Mouse (Mus musculus): Measurements from ENCODE around the gene Rps6ka2. TPM values are rescaled to one million over a fixed set of nuclear protein-coding genes. Genes with fewer than 3 reads are reported as not detected.

Rps6ka2 gene
- polyA plus RNA-seq, 1 experiment, result 28.2 TPM

- no peak for TF ChIP-seq MYOG (IDR thresholded peaks at IDR 0.05; ENCODE audit: control insufficient read depth, extremely low read depth, insufficient read length)
- TF ChIP-seq MYOD1 (IDR thresholded peaks at IDR 0.05; ENCODE audit: control insufficient read depth, insufficient read length, low read depth), result no peak
- no peak for TF ChIP-seq FOSL1 (IDR thresholded peaks at IDR 0.05; ENCODE audit: insufficient read depth, low read length, poor library complexity, severe bottlenecking)
- TF ChIP-seq CTCF (IDR thresholded peaks at IDR 0.05; ENCODE audit: control insufficient read depth, insufficient read depth, insufficient read length), result no peak
- no peak for TF ChIP-seq USF1 (IDR thresholded peaks at IDR 0.05; ENCODE audit: low read depth)
- TF ChIP-seq CEBPB (IDR thresholded peaks at IDR 0.05; ENCODE audit: low read depth), result no peak
- TF ChIP-seq MAX (IDR thresholded peaks at IDR 0.05), result no peak
- Histone ChIP-seq H3K4me3 (ENCODE audit: insufficient read depth, poor library complexity, severe bottlenecking) (no peak overlapping the region), H3K79me2 (ENCODE audit: control insufficient read depth, insufficient read depth) (no peaks in the 10 kb centered on the region), H3K36me3 (ENCODE audit: control insufficient read depth, insufficient read depth) (no peaks in the 10 kb centered on the region), H3K79me3 (ENCODE audit: low read depth) (no peaks in the 10 kb centered on the region), H3K27me3 (ENCODE audit: control insufficient read depth, insufficient read depth, insufficient read length) (peaks cover 7% of the 10 kb centered on the region), H3ac (ENCODE audit: control insufficient read depth, insufficient read length, low read depth) (no peak overlapping the region)
These were observed 29.3 kb upstream of the Rps6ka2 start for GRCm38 (mm10) chr17:7140399-7141174.

GRCm38 (mm10) chr17:7142367-7142766, 27.5 kb upstream of the Rps6ka2 start:
- Histone ChIP-seq H3K4me3 (ENCODE audit: insufficient read depth, poor library complexity, severe bottlenecking) (no peak overlapping the region), H3ac (ENCODE audit: control insufficient read depth, insufficient read length, low read depth) (no peak overlapping the region), H3K79me2 (ENCODE audit: control insufficient read depth, insufficient read depth) (no peaks in the 10 kb centered on the region), H3K79me3 (ENCODE audit: low read depth) (no peaks in the 10 kb centered on the region), H3K27me3 (ENCODE audit: control insufficient read depth, insufficient read depth, insufficient read length) (peaks cover 7% of the 10 kb centered on the region), H3K36me3 (ENCODE audit: control insufficient read depth, insufficient read depth) (no peaks in the 10 kb centered on the region)
- TF ChIP-seq CEBPB (IDR thresholded peaks at IDR 0.05; ENCODE audit: low read depth), result no peak
- TF ChIP-seq USF1 (IDR thresholded peaks at IDR 0.05; ENCODE audit: low read depth), result no peak
- TF ChIP-seq CTCF (IDR thresholded peaks at IDR 0.05; ENCODE audit: control insufficient read depth, insufficient read depth, insufficient read length), result no peak
- no peak for TF ChIP-seq MAX (IDR thresholded peaks at IDR 0.05)
- TF ChIP-seq MYOG (IDR thresholded peaks at IDR 0.05; ENCODE audit: control insufficient read depth, extremely low read depth, insufficient read length), result no peak
- no peak for TF ChIP-seq MYOD1 (IDR thresholded peaks at IDR 0.05; ENCODE audit: control insufficient read depth, insufficient read length, low read depth)
- no peak for TF ChIP-seq FOSL1 (IDR thresholded peaks at IDR 0.05; ENCODE audit: insufficient read depth, low read length, poor library complexity, severe bottlenecking)

DNA sequence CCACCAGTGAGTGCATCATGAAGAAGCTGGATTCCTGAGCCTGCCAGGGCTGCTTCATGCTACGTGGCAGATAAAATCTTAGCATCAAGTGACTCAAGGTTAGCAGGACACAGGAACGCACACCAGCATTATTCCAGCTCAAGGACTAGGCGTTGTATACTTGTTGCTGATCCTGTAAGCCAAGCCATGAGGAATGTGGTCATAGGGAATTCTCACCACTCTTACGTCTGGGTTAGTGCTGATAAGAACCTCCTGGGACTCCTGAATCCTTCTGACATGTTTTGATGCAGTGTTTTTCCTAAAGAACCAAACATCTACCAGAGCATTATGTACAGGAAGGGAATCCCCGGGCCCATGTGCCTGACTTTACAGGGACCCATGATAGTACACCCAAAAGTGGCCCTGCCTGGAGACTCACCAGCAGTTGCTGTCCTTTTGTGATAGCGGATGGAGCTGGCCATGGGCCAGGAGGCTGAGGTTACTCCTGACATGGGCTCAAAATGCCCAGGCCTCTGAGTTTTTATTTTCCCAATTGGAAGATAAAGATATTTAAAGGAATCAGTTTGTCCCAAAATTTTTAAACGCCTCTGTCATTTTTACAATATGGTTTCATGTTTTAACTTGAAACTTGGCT, 25.9 kb upstream of the Rps6ka2 start:
- peaks cover 9% of the 10 kb centered on the region for H3K27me3 ChIP-seq (ENCODE audit: control insufficient read depth, insufficient read depth, insufficient read length)
- no peak overlapping the region for H3K4me3 ChIP-seq (ENCODE audit: insufficient read depth, poor library complexity, severe bottlenecking)
- TF ChIP-seq MYOD1 (IDR thresholded peaks at IDR 0.05; ENCODE audit: control insufficient read depth, insufficient read length, low read depth) (no peak), USF1 (IDR thresholded peaks at IDR 0.05; ENCODE audit: low read depth) (no peak), FOSL1 (IDR thresholded peaks at IDR 0.05; ENCODE audit: insufficient read depth, low read length, poor library complexity, severe bottlenecking) (no peak), MAX (IDR thresholded peaks at IDR 0.05) (no peak), MYOG (IDR thresholded peaks at IDR 0.05; ENCODE audit: control insufficient read depth, extremely low read depth, insufficient read length) (no peak), CTCF (IDR thresholded peaks at IDR 0.05; ENCODE audit: control insufficient read depth, insufficient read depth, insufficient read length) (no peak), CEBPB (IDR thresholded peaks at IDR 0.05; ENCODE audit: low read depth) (no peak)
- no peaks in the 10 kb centered on the region for H3K79me2 ChIP-seq (ENCODE audit: control insufficient read depth, insufficient read depth)
- no peak overlapping the region for H3ac ChIP-seq (ENCODE audit: control insufficient read depth, insufficient read length, low read depth)
- no peaks in the 10 kb centered on the region for H3K36me3 ChIP-seq (ENCODE audit: control insufficient read depth, insufficient read depth)
- H3K79me3 ChIP-seq (ENCODE audit: low read depth), result no peaks in the 10 kb centered on the region

GRCm38 (mm10) chr17:7145373-7146058, 24.4 kb upstream of the Rps6ka2 start:
- TF ChIP-seq USF1 (IDR thresholded peaks at IDR 0.05; ENCODE audit: low read depth) (no peak), FOSL1 (IDR thresholded peaks at IDR 0.05; ENCODE audit: insufficient read depth, low read length, poor library complexity, severe bottlenecking) (no peak), MYOD1 (IDR thresholded peaks at IDR 0.05; ENCODE audit: control insufficient read depth, insufficient read length, low read depth) (no peak), CEBPB (IDR thresholded peaks at IDR 0.05; ENCODE audit: low read depth) (no peak), CTCF (IDR thresholded peaks at IDR 0.05; ENCODE audit: control insufficient read depth, insufficient read depth, insufficient read length) (no peak), MAX (IDR thresholded peaks at IDR 0.05) (no peak), MYOG (IDR thresholded peaks at IDR 0.05; ENCODE audit: control insufficient read depth, extremely low read depth, insufficient read length) (no peak)
- Histone ChIP-seq H3K4me3 (ENCODE audit: insufficient read depth, poor library complexity, severe bottlenecking) (no peak overlapping the region), H3K79me3 (ENCODE audit: low read depth) (no peaks in the 10 kb centered on the region)

GRCm38 (mm10) chr17:7146479-7146878, 23.4 kb upstream of the Rps6ka2 start:
- H3K79me2 ChIP-seq (ENCODE audit: control insufficient read depth, insufficient read depth), result no peaks in the 10 kb centered on the region
- H3K36me3 ChIP-seq (ENCODE audit: control insufficient read depth, insufficient read depth), result no peaks in the 10 kb centered on the region
- H3K79me3 ChIP-seq (ENCODE audit: low read depth), result no peaks in the 10 kb centered on the region
- H3K27me3 ChIP-seq (ENCODE audit: control insufficient read depth, insufficient read depth, insufficient read length), result peaks cover 10% of the 10 kb centered on the region
- no peak overlapping the region for H3K4me3 ChIP-seq (ENCODE audit: insufficient read depth, poor library complexity, severe bottlenecking)
- TF ChIP-seq FOSL1 (IDR thresholded peaks at IDR 0.05; ENCODE audit: insufficient read depth, low read length, poor library complexity, severe bottlenecking) (no peak), MYOD1 (IDR thresholded peaks at IDR 0.05; ENCODE audit: control insufficient read depth, insufficient read length, low read depth) (no peak), CEBPB (IDR thresholded peaks at IDR 0.05; ENCODE audit: low read depth) (no peak), MYOG (IDR thresholded peaks at IDR 0.05; ENCODE audit: control insufficient read depth, extremely low read depth, insufficient read length) (no peak), CTCF (IDR thresholded peaks at IDR 0.05; ENCODE audit: control insufficient read depth, insufficient read depth, insufficient read length) (no peak), USF1 (IDR thresholded peaks at IDR 0.05; ENCODE audit: low read depth) (no peak), MAX (IDR thresholded peaks at IDR 0.05) (no peak)
- no peak overlapping the region for H3ac ChIP-seq (ENCODE audit: control insufficient read depth, insufficient read length, low read depth)

More at GRCm38 (mm10) chr17:7145373-7146058, 24.4 kb upstream of the Rps6ka2 start:
- Histone ChIP-seq H3K36me3 (ENCODE audit: control insufficient read depth, insufficient read depth) (no peaks in the 10 kb centered on the region), H3K27me3 (ENCODE audit: control insufficient read depth, insufficient read depth, insufficient read length) (peaks cover 13% of the 10 kb centered on the region), H3ac (ENCODE audit: control insufficient read depth, insufficient read length, low read depth) (no peak overlapping the region), H3K79me2 (ENCODE audit: control insufficient read depth, insufficient read depth) (no peaks in the 10 kb centered on the region)

Measured in C2C12 (cell line).